Mouse (Mus musculus) c-Kit-positive CD71-negative TER-119-negative erythroid progenitor cells, embryonic 14.5 days (primary cell): ENCODE data around the gene Cxcr5.

Experiments used
- DNase-seq: peaks from one replicate; pipeline ENCODE4 v3.0.0-alpha.2; 2013; ENCODE audit warnings: low read depth

Cxcr5 gene

DNA sequence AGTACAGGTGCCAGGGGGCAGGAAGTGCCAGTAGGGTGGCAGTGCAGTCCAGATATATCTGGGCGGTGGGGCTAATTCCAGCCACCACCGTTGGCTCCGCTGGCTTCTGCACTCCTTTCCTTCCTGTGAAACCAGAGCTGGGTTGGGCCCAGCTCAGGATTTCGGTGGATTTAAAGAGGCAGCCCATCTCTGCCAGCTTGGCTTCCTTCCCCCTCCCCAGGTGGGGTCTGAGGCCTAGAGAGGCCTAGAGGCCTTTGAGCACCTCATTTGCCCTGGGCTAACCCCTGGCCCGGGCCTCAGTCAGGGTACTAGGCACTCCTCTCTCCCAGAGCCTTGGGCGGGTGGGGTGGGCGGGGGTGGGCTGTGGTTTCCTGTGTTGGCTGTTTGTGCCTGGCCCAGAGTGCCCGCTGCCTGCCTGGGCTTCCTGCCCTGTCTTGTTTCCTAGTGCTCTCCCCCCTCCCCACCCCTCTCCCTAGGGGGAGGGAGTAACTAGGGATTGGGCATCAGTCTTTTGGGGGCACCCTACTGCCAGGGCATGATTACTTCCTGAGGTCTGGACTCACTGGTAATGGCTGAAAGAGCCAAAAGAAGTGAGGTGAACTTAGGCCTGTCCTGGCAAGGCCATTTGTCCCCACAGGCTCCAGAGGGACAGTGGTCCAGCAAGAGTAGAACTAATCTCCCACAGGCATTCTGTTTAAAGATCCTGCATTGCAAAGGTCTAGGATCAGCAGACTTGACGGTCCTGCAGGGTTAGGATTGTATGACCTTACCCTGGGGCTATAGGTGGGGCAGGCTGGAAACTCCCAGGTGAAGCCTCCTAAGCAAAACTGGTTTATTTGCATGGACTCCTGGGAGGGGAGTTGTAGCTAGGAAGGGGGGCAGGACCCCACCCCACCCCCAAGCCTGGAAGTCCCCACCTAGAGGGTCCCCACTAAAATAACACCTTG lies 66.5 kb downstream of the Cxcr5 start:
- DNase-seq = no peak

DNA sequence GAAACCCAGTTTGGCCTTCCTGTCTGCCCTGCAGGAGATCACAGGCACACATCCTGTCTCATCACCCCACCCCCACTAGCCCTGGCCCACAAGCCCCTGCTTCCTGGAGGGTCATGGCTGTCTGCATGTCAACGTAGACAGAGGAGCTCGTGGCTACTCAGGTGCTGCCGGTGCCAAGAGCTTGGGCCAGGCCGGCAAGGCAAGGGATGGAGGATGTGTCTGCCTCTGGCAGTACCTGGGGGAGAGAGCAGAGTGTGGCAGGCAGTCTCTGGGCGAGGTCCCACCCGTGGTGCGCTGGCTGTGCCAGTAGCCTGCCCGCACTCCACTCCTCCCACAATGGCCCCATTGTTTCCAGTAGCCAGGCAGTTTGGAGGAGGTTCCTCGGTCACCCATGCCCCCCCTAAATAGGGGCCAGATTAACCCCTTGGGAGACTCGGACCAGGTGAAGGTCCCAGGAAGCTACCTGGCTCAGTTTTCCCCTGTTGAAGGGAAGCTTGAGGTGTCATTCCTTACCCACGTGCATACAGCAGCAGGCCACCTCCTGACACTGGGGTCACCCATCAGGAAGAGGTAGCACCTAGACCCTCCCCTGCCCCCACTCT lies 67.3 kb downstream of the Cxcr5 start:
- DNase-seq = no peak

DNA sequence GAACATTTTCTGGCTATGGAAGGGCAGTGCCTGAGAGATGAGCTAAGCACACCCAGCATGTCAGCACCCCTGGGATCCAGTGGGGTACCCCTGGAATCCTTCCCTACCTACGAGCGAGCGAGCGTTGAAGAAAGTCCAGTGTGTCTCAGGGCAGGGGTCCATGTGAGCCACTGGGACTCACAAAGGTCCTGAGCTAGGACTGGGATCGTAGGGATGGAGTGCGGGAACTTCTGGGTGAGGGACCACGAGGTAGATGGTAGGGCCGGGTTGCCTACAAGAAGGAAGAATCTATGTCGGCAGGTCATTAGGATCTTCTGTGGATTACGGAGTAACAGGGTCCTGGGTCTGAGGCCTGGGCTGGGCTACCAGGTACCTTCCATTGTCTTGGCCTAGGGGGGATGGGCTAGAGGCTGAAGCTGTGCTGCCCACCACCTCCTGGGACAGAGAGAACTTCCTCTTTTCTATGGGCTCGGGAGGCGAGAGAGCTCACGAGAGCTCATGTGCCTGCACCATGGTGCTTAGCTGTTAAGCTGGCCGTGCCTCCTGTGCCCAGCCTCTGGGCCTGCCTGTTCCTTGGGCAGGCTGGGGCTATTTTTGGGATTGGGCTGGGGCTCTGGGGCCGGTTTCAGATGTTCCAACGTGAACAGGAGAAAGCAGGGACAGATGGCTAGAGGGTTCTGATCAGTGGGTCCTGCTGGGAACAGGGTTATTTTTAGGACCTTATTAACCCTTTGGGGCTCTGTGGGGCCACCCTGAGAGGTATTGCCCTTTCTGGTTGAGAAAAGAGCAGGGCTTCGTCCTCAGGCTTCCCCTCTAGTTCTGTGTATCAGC lies 68.8 kb downstream of the Cxcr5 start:
- no peak for DNase-seq

- DNase-seq = no peak
Measured at GRCm38 (mm10) chr9:44491351-44491750, 70.3 kb downstream of the Cxcr5 start.

- no peak for DNase-seq
Measured at GRCm38 (mm10) chr9:44490086-44490967, 71.3 kb downstream of the Cxcr5 start.

- no peak for DNase-seq
Measured at GRCm38 (mm10) chr9:44489651-44490085, 72.0 kb downstream of the Cxcr5 start.

GRCm38 (mm10) chr9:44488855-44489381 lies 72.8 kb downstream of the Cxcr5 start:
- DNase-seq = no peak

GRCm38 (mm10) chr9:44488416-44488815 lies 73.3 kb downstream of the Cxcr5 start:
- DNase-seq = no peak

GRCm38 (mm10) chr9:44487441-44487840 lies 74.2 kb downstream of the Cxcr5 start:
- DNase-seq = no peak

- no peak for DNase-seq
Measured at GRCm38 (mm10) chr9:44486741-44487421, 74.8 kb downstream of the Cxcr5 start.

DNA sequence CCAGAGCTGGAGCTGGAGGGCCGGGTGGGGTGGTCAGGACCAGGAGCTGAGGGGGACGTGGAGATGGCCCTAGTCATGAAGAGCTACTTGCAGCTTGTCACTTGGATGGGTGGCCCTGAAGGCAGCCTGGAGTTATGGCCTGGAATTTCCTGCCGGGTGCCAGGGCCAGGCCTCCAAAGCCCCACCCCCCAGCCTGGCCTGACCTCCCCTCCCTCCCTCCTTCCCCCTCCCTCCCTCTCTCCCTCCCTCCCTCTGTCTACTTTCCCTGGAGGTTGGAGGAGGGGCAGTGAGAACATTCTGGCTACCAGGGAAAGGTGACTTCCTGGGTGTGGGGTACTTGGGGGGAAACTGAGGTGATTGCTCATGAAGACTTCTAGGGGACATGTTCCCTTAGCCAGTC lies 75.3 kb downstream of the Cxcr5 start:
- DNase-seq = no peak

DNA sequence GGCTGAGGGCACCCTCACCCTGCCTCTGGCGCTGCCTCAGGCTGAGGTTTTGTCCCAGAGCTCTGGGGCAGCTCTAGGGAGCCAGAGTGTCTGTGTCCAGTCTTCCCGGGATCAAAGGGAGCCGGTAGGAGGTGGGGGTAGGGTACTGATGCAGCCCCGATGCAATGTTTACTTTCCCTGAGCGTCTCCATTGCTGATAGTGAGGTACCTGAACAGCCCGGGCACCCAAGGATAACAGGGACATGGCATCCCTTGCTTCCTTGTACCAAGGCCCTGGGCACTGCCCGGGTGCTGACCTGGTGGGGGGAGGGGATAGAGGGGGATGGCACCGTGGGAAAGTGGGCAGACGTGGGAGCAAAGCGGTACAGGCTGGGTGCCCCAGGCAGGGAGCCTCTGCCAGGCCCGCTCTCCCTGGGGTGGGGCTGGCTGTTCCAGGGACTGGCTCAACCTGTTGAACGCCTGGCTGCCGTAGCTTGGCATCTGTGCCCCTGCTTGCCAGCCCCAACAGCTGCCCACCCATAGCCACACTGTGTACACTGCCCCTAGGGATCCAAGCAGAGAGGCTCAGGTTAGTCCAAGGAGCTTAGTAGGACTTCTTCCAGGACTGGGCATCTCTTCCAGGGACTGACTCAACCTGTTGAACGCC lies 76.0 kb downstream of the Cxcr5 start:
- no peak for DNase-seq

DNA sequence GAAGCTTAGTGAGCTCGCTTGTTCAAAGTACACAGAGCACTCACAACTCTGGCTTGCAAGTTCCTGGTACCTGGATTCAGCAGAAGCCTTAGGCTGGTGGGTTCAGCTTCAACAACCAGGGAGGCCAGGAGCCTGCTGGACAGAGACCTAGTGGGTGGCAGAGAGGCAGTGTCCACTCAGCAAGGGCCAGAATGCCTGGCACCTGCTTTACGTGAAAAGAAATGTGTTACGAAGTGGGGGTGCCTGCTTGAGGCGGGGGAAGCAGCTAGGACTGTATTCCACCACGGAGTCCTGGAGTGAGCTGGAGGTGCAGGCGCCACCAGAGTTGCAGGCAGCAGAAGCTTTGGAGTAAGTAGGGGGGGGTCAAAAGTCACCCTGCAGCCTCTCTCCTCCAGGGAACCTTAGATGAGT lies 76.6 kb downstream of the Cxcr5 start:
- DNase-seq = no peak

DNA sequence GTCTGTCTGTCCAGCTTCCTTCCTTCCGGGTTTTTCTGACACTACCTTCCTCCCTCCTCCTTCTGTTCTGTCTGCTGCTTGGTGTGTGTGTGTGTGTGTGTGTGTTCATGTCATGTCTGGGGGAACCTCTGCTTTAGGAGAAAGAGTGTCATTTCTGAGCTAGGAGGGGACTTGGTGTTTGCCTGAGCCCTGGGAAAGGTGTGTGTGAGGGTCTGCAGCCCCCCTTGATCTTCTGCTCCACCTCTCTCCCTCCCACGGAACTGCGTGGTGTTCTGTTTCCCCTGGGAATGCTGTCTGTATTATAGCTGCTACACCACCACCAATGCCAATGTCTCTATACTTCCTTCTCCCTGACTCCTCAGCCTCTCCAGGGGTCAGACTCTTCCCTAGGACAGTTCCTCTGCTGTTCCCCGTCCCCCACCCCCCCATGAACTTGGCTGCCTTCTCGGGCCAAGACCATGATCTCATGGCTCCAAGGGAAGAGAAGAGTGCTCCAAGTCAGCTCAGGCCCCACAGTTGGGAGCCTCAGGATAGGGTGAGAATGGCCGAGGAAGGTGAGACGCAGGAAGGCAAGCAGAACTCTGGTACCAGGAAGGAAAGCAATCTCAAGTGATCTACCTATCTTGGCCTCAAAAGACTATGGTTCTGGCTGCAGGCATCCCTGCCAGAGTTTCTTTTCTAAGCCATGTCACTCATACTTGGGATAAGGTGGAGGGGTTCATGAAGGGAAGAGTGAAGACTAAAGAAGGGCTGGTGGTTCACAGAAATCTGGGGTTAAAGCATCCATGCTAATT lies 77.2 kb downstream of the Cxcr5 start:
- no peak for DNase-seq

- no peak for DNase-seq
Measured at GRCm38 (mm10) chr9:44483510-44484044, 78.1 kb downstream of the Cxcr5 start.

DNA sequence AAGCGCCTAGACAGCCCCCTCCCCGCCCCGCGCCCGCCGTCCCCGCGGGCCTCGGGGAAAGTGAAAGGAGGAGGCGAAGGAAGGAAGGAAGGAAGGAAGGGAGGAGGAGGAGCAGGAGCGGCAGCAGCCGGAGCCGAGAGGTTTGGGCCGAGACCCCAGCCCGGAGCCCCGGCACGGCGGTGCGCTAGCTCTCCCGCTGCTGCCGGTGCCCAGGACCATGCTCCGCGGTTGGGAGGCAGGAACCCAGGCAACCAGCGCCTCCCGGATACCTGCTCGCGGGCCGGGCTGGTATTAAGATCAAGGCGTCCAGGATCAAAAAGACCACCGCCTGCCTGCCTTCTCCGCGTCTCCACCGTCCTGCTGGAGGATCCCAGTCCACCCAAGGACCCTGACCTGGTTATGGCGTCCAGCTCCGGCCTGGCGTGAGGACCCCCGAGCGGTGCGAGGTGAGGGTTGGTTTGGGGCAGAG lies 78.6 kb downstream of the Cxcr5 start:
- no peak for DNase-seq

DNA sequence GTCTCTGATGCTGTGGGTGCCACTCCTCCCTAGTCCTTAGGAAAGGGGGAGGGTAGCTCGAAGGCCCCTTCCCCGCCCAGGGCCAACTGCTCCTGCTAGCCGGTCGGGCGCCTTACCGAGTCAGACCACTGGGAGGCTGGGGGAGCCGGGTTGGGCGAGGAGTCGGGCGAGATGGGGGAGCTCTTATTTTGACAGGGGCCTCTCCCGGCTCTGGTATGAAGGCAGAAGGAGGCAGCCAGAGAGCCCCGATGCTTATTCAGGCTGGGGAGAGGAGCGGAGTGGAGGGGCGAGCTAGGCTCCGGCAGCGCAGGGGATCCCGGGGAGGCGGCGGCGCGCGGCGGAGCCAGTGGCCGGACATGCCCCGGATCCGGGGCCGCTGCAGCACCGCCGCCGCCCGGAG lies 79.1 kb downstream of the Cxcr5 start, which contains the start of gene Bcl9l:
Bcl9l (plus strand) TSS at position 274 of the 400 bp plus-strand sequence.
- peak; percentile 86 for DNase-seq

DNA sequence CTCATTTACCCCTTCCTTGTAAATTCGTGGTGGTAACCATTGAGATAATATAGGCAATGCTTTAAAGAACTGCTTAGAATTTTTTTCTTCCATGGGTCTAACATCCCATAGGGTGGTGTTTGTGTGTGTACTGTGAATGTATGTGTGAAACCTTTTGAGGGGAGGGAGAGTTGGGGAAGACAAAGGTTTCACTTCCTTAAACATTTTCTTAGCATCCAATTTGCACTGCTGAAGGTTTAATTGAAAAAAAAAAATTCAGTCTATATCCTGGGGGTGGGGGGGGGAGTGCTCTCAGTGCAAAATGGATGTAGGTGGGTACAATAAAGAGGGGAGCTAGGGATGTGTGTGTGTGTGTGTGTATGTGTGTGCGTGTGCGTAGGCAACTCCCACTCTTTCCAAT lies 79.6 kb downstream of the Cxcr5 start:
- DNase-seq = no peak
